Mouse (Mus musculus): ENCODE measurements around the gene Thsd7b. TPM values are rescaled to one million over a fixed set of nuclear protein-coding genes. Genes with fewer than 3 reads are reported as not detected.

Gene Thsd7b
- polyA plus RNA-seq, 1 experiment from 2014 or later = 11.2 TPM

DNA sequence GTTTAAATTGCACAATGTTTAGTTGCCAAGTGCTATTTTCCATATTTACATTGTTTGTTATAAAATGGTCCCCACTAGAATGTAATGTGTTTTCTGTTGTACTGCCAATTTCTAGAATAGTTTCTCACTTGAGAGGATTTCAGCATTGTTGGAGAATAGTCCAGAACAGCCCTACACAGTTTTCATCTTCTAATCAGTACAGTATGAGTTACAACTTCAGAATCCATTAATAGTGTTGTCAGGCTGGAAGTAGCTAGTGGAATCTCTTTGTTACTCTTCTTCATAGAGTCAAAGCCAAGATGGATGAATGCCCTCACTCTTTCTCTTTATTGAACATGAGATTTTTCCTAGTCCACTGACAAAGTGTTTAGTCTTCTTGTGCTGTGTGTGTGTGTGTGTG, 525.4 kb downstream of the Thsd7b start:
- Histone ChIP-seq H3K4me1 (ENCODE audit: control insufficient read depth, insufficient read depth, low read length) (no peaks in the 10 kb centered on the region), H3K4me3 (ENCODE audit: low read depth, low read length) (no peak overlapping the region), H3K36me3 (replicated peaks; ENCODE audit: control insufficient read depth, insufficient read depth, low read depth, low read length) (no peaks in the 10 kb centered on the region), H3K9ac (replicated peaks; ENCODE audit: low read length) (no peak overlapping the region), H3K9me3 (replicated peaks; ENCODE audit: control insufficient read depth, low read length) (no peaks in the 10 kb centered on the region), H3K27ac (replicated peaks; ENCODE audit: low read depth, low read length) (no peak overlapping the region), H3K27me3 (ENCODE audit: control insufficient read depth, insufficient read depth, low read length) (no peaks in the 10 kb centered on the region), H3K4me2 (ENCODE audit: low read depth, low read length) (no peak overlapping the region)
- DNase-seq (ENCODE audit: low spot score) (no peak), ATAC-seq (replicated peaks; ENCODE audit: insufficient number of reproducible peaks, low FRiP score, low TSS enrichment, low read depth) (no peak)

DNA sequence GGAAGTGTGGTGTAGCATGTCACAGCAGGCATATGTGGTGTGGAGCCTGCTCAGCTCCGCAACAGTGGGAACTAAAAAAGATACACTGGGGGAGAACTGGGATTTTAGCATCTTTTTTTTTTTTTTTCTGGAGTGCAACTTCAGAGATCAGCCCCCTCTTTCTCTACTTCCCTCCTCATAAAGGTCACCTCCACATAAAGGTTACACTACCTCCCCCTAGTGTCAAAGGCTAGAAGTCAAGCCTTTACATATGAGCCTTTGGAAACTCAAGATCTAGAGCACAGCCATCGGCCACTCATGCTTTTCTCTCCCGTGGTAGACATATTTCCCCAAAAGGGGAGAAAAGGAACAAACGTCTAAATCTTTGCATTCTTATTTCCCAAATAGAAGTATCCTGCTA, 553.8 kb downstream of the Thsd7b start:
- DNase-seq (ENCODE audit: low spot score) = peak; percentile 16
- WGBS = 73% methylated on average over 4 of the region's 4 CpGs
- H3K36me3 ChIP-seq (replicated peaks; ENCODE audit: control insufficient read depth, insufficient read depth, low read depth, low read length) = no peaks in the 10 kb centered on the region
- no peak overlapping the region for H3K4me3 ChIP-seq (ENCODE audit: low read depth, low read length)
- H3K27me3 ChIP-seq (ENCODE audit: control insufficient read depth, insufficient read depth, low read length) = no peaks in the 10 kb centered on the region
- H3K27ac ChIP-seq (replicated peaks; ENCODE audit: low read depth, low read length) = no peak overlapping the region
- H3K4me1 ChIP-seq (ENCODE audit: control insufficient read depth, insufficient read depth, low read length) = no peaks in the 10 kb centered on the region
- H3K9ac ChIP-seq (replicated peaks; ENCODE audit: low read length) = no peak overlapping the region
- no peak for ATAC-seq (replicated peaks; ENCODE audit: insufficient number of reproducible peaks, low FRiP score, low TSS enrichment, low read depth)
- no peaks in the 10 kb centered on the region for H3K9me3 ChIP-seq (replicated peaks; ENCODE audit: control insufficient read depth, low read length)
- H3K4me2 ChIP-seq (ENCODE audit: low read depth, low read length) = no peak overlapping the region

DNA sequence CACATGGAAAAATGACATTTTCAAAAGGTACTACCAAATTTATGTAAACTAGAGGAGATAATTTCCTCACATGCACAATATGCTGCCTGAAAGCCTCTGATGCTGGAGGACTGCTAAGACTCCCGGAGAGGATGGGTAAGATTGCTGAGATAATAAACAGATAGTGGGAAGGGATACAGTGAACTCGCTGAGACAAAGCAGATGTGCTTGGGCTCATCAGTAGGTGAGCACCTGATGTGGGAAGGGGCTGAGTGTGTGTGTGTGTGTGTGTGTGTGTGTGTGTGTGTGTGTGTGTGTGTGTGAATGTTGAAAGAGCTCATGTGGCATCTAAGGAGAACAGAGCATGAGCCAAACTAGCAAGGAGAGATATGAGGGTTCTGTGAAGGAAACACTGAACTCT, 564.2 kb downstream of the Thsd7b start:
- no peaks in the 10 kb centered on the region for H3K9me3 ChIP-seq (replicated peaks; ENCODE audit: control insufficient read depth, low read length)
- no peaks in the 10 kb centered on the region for H3K36me3 ChIP-seq (replicated peaks; ENCODE audit: control insufficient read depth, insufficient read depth, low read depth, low read length)
- ATAC-seq (replicated peaks; ENCODE audit: insufficient number of reproducible peaks, low FRiP score, low TSS enrichment, low read depth) (no peak), DNase-seq (ENCODE audit: low spot score) (no peak)
- no peak overlapping the region for H3K4me3 ChIP-seq (ENCODE audit: low read depth, low read length)
- no peak overlapping the region for H3K4me2 ChIP-seq (ENCODE audit: low read depth, low read length)
- 70% methylated on average over 2 of the region's 2 CpGs for WGBS
- H3K4me1 ChIP-seq (ENCODE audit: control insufficient read depth, insufficient read depth, low read length) = no peaks in the 10 kb centered on the region
- no peak overlapping the region for H3K9ac ChIP-seq (replicated peaks; ENCODE audit: low read length)
- H3K27me3 ChIP-seq (ENCODE audit: control insufficient read depth, insufficient read depth, low read length) = no peaks in the 10 kb centered on the region
- H3K27ac ChIP-seq (replicated peaks; ENCODE audit: low read depth, low read length) = no peak overlapping the region

- 43% methylated on average over 3 of the region's 3 CpGs for WGBS
- no peaks in the 10 kb centered on the region for H3K4me1 ChIP-seq (ENCODE audit: control insufficient read depth, insufficient read depth, low read length)
- H3K9ac ChIP-seq (replicated peaks; ENCODE audit: low read length) = no peak overlapping the region
- H3K4me2 ChIP-seq (ENCODE audit: low read depth, low read length) = no peak overlapping the region
- no peak overlapping the region for H3K27ac ChIP-seq (replicated peaks; ENCODE audit: low read depth, low read length)
- H3K36me3 ChIP-seq (replicated peaks; ENCODE audit: control insufficient read depth, insufficient read depth, low read depth, low read length) = no peaks in the 10 kb centered on the region
- DNase-seq (ENCODE audit: low spot score) = peak; percentile 23
- H3K9me3 ChIP-seq (replicated peaks; ENCODE audit: control insufficient read depth, low read length) = no peaks in the 10 kb centered on the region
- no peak overlapping the region for H3K4me3 ChIP-seq (ENCODE audit: low read depth, low read length)
- ATAC-seq (replicated peaks; ENCODE audit: insufficient number of reproducible peaks, low FRiP score, low TSS enrichment, low read depth) = no peak
- H3K27me3 ChIP-seq (ENCODE audit: control insufficient read depth, insufficient read depth, low read length) = no peaks in the 10 kb centered on the region
Measured at GRCm38 (mm10) chr1:129837776-129838175, 564.7 kb downstream of the Thsd7b start.

DNA sequence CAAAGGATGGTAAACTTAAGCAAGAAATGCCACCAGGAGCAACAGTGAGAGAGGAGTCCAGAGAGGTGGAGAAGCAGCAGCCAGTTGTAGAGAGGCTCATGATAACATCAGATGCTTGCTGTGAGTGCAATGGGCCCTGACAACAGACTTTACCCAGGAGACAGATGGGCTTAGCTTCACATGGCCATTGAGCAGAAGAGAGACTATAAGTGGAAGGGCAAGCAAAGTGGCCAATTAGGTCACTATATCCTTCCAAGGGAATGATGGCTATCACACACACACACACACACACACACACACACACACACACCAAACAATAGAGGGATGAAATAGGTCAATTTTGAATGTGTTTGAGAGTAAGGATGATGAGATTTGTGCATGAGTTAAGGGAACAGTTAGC, 565.4 kb downstream of the Thsd7b start:
- ATAC-seq (replicated peaks; ENCODE audit: insufficient number of reproducible peaks, low FRiP score, low TSS enrichment, low read depth) (no peak), DNase-seq (ENCODE audit: low spot score) (no peak)
- Histone ChIP-seq H3K27me3 (ENCODE audit: control insufficient read depth, insufficient read depth, low read length) (no peaks in the 10 kb centered on the region), H3K27ac (replicated peaks; ENCODE audit: low read depth, low read length) (no peak overlapping the region), H3K36me3 (replicated peaks; ENCODE audit: control insufficient read depth, insufficient read depth, low read depth, low read length) (no peaks in the 10 kb centered on the region), H3K9ac (replicated peaks; ENCODE audit: low read length) (no peak overlapping the region), H3K4me1 (ENCODE audit: control insufficient read depth, insufficient read depth, low read length) (no peaks in the 10 kb centered on the region), H3K4me2 (ENCODE audit: low read depth, low read length) (no peak overlapping the region), H3K9me3 (replicated peaks; ENCODE audit: control insufficient read depth, low read length) (no peaks in the 10 kb centered on the region), H3K4me3 (ENCODE audit: low read depth, low read length) (no peak overlapping the region)

GRCm38 (mm10) chr1:129843416-129843815, 570.3 kb downstream of the Thsd7b start:
- 51% methylated on average over 2 of the region's 2 CpGs for WGBS
- Histone ChIP-seq H3K4me3 (ENCODE audit: low read depth, low read length) (no peak overlapping the region), H3K9ac (replicated peaks; ENCODE audit: low read length) (no peak overlapping the region), H3K27me3 (ENCODE audit: control insufficient read depth, insufficient read depth, low read length) (no peaks in the 10 kb centered on the region), H3K9me3 (replicated peaks; ENCODE audit: control insufficient read depth, low read length) (no peaks in the 10 kb centered on the region), H3K36me3 (replicated peaks; ENCODE audit: control insufficient read depth, insufficient read depth, low read depth, low read length) (no peaks in the 10 kb centered on the region), H3K27ac (replicated peaks; ENCODE audit: low read depth, low read length) (no peak overlapping the region), H3K4me2 (ENCODE audit: low read depth, low read length) (no peak overlapping the region), H3K4me1 (ENCODE audit: control insufficient read depth, insufficient read depth, low read length) (no peaks in the 10 kb centered on the region)
- peak; percentile 59 for DNase-seq (ENCODE audit: low spot score)
- no peak for ATAC-seq (replicated peaks; ENCODE audit: insufficient number of reproducible peaks, low FRiP score, low TSS enrichment, low read depth)

DNA sequence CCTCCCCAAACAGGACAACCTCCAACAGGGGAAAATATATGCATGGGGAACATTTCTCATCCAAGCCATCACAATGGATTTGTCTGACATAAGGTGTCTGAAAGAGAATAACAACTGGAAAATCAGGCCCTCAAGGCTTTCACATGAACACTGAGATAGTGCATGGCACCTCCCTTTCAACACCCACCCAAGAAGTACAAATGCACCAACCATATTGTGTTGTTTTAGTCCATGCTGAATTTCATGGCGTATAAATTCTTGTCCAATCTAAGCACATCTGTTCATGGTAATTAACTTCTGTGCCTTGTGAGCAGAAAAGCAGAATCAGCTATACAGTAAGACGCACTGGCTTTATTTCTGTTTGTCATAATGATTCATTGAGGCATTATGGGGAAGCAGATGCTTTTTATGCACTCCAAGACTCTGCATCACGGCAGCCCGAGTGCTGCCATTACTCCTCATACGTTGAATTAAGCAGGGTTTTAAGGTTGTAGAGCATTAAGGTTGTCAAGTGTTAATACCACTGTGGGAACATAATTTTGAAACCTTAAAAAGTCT, 577.0 kb downstream of the Thsd7b start:
- no peaks in the 10 kb centered on the region for H3K4me1 ChIP-seq (ENCODE audit: control insufficient read depth, insufficient read depth, low read length)
- no peaks in the 10 kb centered on the region for H3K9me3 ChIP-seq (replicated peaks; ENCODE audit: control insufficient read depth, low read length)
- WGBS = 78% methylated on average over 5 of the region's 5 CpGs
- ATAC-seq (replicated peaks; ENCODE audit: insufficient number of reproducible peaks, low FRiP score, low TSS enrichment, low read depth) = no peak
- no peak overlapping the region for H3K4me3 ChIP-seq (ENCODE audit: low read depth, low read length)
- H3K27me3 ChIP-seq (ENCODE audit: control insufficient read depth, insufficient read depth, low read length) = no peaks in the 10 kb centered on the region
- DNase-seq (ENCODE audit: low spot score) = no peak
- H3K9ac ChIP-seq (replicated peaks; ENCODE audit: low read length) = no peak overlapping the region
- no peaks in the 10 kb centered on the region for H3K36me3 ChIP-seq (replicated peaks; ENCODE audit: control insufficient read depth, insufficient read depth, low read depth, low read length)
- H3K4me2 ChIP-seq (ENCODE audit: low read depth, low read length) = no peak overlapping the region
- H3K27ac ChIP-seq (replicated peaks; ENCODE audit: low read depth, low read length) = no peak overlapping the region

GRCm38 (mm10) chr1:129867714-129868113, 594.6 kb downstream of the Thsd7b start:
- Histone ChIP-seq H3K4me3 (ENCODE audit: low read depth, low read length) (no peak overlapping the region), H3K27ac (replicated peaks; ENCODE audit: low read depth, low read length) (no peak overlapping the region), H3K9ac (replicated peaks; ENCODE audit: low read length) (no peak overlapping the region), H3K4me1 (ENCODE audit: control insufficient read depth, insufficient read depth, low read length) (no peaks in the 10 kb centered on the region), H3K27me3 (ENCODE audit: control insufficient read depth, insufficient read depth, low read length) (no peaks in the 10 kb centered on the region), H3K36me3 (replicated peaks; ENCODE audit: control insufficient read depth, insufficient read depth, low read depth, low read length) (no peaks in the 10 kb centered on the region), H3K4me2 (ENCODE audit: low read depth, low read length) (no peak overlapping the region), H3K9me3 (replicated peaks; ENCODE audit: control insufficient read depth, low read length) (no peaks in the 10 kb centered on the region)
- no peak for DNase-seq (ENCODE audit: low spot score)
- ATAC-seq (replicated peaks; ENCODE audit: insufficient number of reproducible peaks, low FRiP score, low TSS enrichment, low read depth) = no peak
- 75% methylated on average over 6 of the region's 6 CpGs for WGBS
